Mouse (Mus musculus) bone marrow macrophage, adult 2 months (primary cell): ENCODE measurements at regions not wholly inside any gene's neighbourhood (a gene's known extent, or its start where the extent isn't known, plus 50 kb on each side); places are given as distances from the start of the nearest gene placed in this dataset.
"Not testable (repeated sequence)": the region's sequence is repeated elsewhere in the genome, so short reads cannot be mapped to it uniquely, and the experiment has no call there.

Source experiments
- H3K27ac ChIP-seq: 2 replicates; pipeline ENCODE4 v1.5.1; 2012; ENCODE audit warnings: low read depth, low read length; ENCODE audit not compliant: insufficient read depth
- H3K4me1 ChIP-seq: 2 replicates; pipeline ENCODE4 v1.6.1; 2012; ENCODE audit warnings: low read length; ENCODE audit not compliant: control insufficient read depth, insufficient read depth
- H3K4me3 ChIP-seq: 2 replicates; pipeline ENCODE4 v1.5.1; 2012; ENCODE audit warnings: mild to moderate bottlenecking, low read length, moderate library complexity; ENCODE audit not compliant: insufficient read depth
- CTCF ChIP-seq: IDR thresholded peaks from 2 replicates; pipeline ENCODE4 v1.5.1; 2012; ENCODE audit warnings: low read depth, mild to moderate bottlenecking, low read length, moderate library complexity
- POLR2A ChIP-seq: IDR thresholded peaks from 2 replicates; pipeline ENCODE4 v1.6.1; 2012; ENCODE audit warnings: mild to moderate bottlenecking, low read depth, low read length, borderline replicate concordance

GRCm38 (mm10) chr10:117567379-117568137, 61.7 kb upstream of the Cpm start:
- no peak overlapping the region for H3K27ac ChIP-seq
- no peak overlapping the region for H3K4me3 ChIP-seq
- TF ChIP-seq CTCF (no peak), POLR2A (no peak)

DNA sequence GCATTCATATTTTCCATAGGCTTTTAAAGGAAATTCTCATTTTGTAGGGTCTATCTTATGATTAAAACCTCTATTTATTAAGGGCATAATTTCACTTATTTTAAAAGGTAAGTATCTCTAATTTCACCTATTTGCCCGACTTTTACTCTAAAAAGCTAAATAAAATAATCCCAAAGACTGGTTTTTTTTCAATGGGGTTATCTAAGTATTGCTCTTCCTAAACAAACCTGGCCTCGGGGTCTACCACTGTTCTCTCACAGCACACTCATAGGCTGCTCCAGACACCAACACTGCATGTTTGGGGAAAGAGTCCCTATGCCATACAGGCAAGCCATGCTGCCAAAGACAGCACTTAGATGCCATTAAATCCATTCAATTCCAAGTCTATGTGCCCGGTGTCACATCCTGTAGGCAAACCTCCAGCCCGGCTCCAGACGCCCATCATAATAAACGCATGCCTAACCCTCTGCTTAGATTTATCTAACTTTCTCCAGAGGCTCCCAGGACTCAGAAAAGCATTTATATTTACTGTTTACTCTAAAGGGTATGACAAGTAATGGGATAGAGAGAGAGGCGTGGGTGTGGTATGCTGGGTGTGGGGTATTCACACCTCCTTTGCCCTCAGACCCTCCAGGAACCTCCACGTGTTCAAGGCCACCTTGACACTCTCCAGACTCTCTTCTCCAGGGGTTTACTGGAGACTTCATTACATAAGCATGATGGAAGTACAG, 62.5 kb upstream of the Cpm start:
- Histone ChIP-seq H3K4me1 (no peaks in the 10 kb centered on the region), H3K4me3 (no peak overlapping the region), H3K27ac (no peak overlapping the region)
- TF ChIP-seq POLR2A (no peak), CTCF (no peak)

More at GRCm38 (mm10) chr10:117567379-117568137, 61.7 kb upstream of the Cpm start:
- H3K4me1 ChIP-seq, result no peaks in the 10 kb centered on the region

DNA sequence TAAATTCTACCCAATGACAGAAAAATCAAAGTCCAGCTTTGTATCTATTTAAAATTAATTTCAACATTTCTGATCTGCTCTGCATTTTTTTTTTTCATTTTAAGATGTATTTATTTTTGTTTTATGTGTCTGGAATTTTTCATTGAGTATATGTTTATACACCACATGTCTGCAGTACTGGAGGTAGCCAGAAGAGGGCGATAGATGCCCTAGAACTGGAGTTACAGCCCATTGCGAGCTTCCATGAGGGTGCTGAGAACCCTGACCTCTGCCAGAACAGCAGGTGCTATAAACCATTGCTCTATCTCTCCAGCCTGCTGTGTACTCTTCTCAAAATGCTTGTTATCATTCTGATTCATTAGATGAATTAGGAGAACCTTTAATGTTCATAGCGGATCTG, 63.1 kb upstream of the Cpm start:
- H3K4me3 ChIP-seq, result no peak overlapping the region
- no peaks in the 10 kb centered on the region for H3K4me1 ChIP-seq
- no peak overlapping the region for H3K27ac ChIP-seq
- TF ChIP-seq CTCF, result no peak; the same call in 1 of the 2 replicates
- no peak for TF ChIP-seq POLR2A

- Histone ChIP-seq H3K4me3 (no peak overlapping the region), H3K4me1 (no peaks in the 10 kb centered on the region), H3K27ac (no peak overlapping the region)
- TF ChIP-seq POLR2A (no peak), CTCF (no peak)
Observed at GRCm38 (mm10) chr10:117565529-117566086, 63.7 kb upstream of the Cpm start.

GRCm38 (mm10) chr10:117565110-117565509, 64.2 kb upstream of the Cpm start:
- Histone ChIP-seq H3K4me1 (no peaks in the 10 kb centered on the region), H3K4me3 (no peak overlapping the region), H3K27ac (no peak overlapping the region)
- TF ChIP-seq POLR2A, result no peak
- no peak for TF ChIP-seq CTCF

GRCm38 (mm10) chr10:117564118-117565040, 64.9 kb upstream of the Cpm start:
- Histone ChIP-seq H3K27ac (no peak overlapping the region), H3K4me3 (no peak overlapping the region), H3K4me1 (no peaks in the 10 kb centered on the region)
- no peak for TF ChIP-seq CTCF
- TF ChIP-seq POLR2A, result no peak

DNA sequence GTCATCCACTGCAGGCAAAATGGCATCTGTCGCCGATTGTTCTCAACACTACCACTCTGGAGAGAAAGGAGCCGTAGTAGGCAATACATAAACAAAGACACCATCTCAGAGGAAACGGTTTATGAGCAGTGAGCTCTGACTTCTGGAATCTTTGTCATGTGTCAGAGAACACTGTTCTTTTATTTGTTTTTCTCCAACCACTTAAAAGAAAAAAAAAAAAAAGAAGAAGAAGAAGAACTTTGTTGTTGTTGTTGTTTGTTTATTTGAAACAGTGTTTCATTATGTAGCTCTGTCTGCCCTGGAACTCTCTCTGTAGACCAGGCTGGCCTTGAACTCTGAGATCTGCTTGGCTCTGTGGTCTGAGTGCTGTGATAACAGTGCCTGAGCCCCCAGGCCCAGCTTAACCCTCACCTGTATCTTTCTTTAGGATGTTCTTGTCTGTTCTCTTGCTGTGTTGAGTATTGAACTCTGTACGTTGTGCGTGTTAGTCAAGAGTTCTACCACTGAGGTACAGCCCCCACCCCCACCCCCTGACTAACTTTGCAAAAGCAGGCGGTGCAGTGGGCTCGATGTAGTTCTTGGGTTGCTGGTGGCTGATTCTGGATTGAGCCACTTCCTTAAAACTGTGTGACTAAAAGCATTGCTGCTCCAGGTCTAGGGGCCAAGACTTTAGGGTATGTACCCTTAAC, 65.7 kb upstream of the Cpm start:
- TF ChIP-seq POLR2A (no peak), CTCF (no peak)
- H3K4me3 ChIP-seq, result no peak overlapping the region

GRCm38 (mm10) chr10:117562850-117563248, 66.5 kb upstream of the Cpm start:
- H3K4me1 ChIP-seq, H3K27ac ChIP-seq, H3K4me3 ChIP-seq: not testable (repeated sequence)

More for the DNA sequence above, 65.7 kb upstream of the Cpm start:
- H3K27ac ChIP-seq, result no peak overlapping the region
- no peaks in the 10 kb centered on the region for H3K4me1 ChIP-seq
